Mouse (Mus musculus): ENCODE measurements around the gene Erich4.

GRCm38 (mm10) chr7:25619722-25619991 is 4.0 kb upstream of the Erich4 start:
- TF ChIP-seq CTCF (IDR thresholded peaks at IDR 0.05; ENCODE audit: low read depth) = no peak
- no peak for TF ChIP-seq EP300 (IDR thresholded peaks at IDR 0.05; ENCODE audit: low read depth)

Data from liver, postnatal 0 days (tissue).